Mouse (Mus musculus) layer of hippocampus, adult 9-10 months (tissue): ENCODE results near the gene Insm1.

Experiments
- DNase-seq: peaks from one replicate; pipeline ENCODE4 v3.0.0; 2022; ENCODE audit warnings: low spot score

Insm1 gene

GRCm38 (mm10) chr2:146221076-146221928 is at the start of gene Insm1:
TSS of gene Insm1 (plus strand) at chr2:146221921.
- no peak for DNase-seq

- no peak for DNase-seq
Observed at GRCm38 (mm10) chr2:146172106-146172505, 49.6 kb upstream of the Insm1 start.

GRCm38 (mm10) chr2:146174173-146174572 is 47.5 kb upstream of the Insm1 start:
- DNase-seq: no peak

- DNase-seq: no peak
Observed at GRCm38 (mm10) chr2:146178718-146179117, 43.0 kb upstream of the Insm1 start.

GRCm38 (mm10) chr2:146183830-146184793 is 37.6 kb upstream of the Insm1 start:
- no peak for DNase-seq

- no peak for DNase-seq
Observed at GRCm38 (mm10) chr2:146196126-146196525, 25.6 kb upstream of the Insm1 start.

GRCm38 (mm10) chr2:146197947-146198346 is 23.8 kb upstream of the Insm1 start:
- DNase-seq: no peak

GRCm38 (mm10) chr2:146210968-146211367 is 10.8 kb upstream of the Insm1 start:
- no peak for DNase-seq

- DNase-seq: no peak
Observed at GRCm38 (mm10) chr2:146214715-146215114, 7.0 kb upstream of the Insm1 start.

GRCm38 (mm10) chr2:146216111-146217064 is 5.3 kb upstream of the Insm1 start:
- no peak for DNase-seq

GRCm38 (mm10) chr2:146217227-146217980 is 4.3 kb upstream of the Insm1 start:
- no peak for DNase-seq

GRCm38 (mm10) chr2:146218161-146218691 is 3.5 kb upstream of the Insm1 start:
- DNase-seq: no peak

GRCm38 (mm10) chr2:146218881-146219535 is 2.7 kb upstream of the Insm1 start:
- DNase-seq: no peak

- no peak for DNase-seq
Observed at GRCm38 (mm10) chr2:146219791-146220190, 1.9 kb upstream of the Insm1 start.

- DNase-seq: no peak
Observed at GRCm38 (mm10) chr2:146220591-146221075, 1.1 kb upstream of the Insm1 start.

- DNase-seq: no peak
Observed at GRCm38 (mm10) chr2:146221929-146222278, 183 bp downstream of the Insm1 start.

- DNase-seq: no peak
Observed at GRCm38 (mm10) chr2:146222279-146223175, 806 bp downstream of the Insm1 start.

GRCm38 (mm10) chr2:146223176-146223905 is 1.6 kb downstream of the Insm1 start:
- no peak for DNase-seq
